Mouse (Mus musculus) heart, embryonic 14.5 days (tissue): ENCODE results near the gene Atp13a1. TPM values are rescaled to one million over a fixed set of nuclear protein-coding genes. Genes with fewer than 3 reads are reported as not detected.
A peak's percentile ranks its signal among the peaks of the same experiment; 100 is the strongest.

Source experiments
- ATAC-seq: fragments of 200-750 bp; cut with Nextera tagmentation; 2 replicates; pipeline ENCODE4 v1.8.0; 2017; ENCODE audit warnings: low read depth, moderate TSS enrichment; ENCODE audit not compliant: insufficient number of reproducible peaks, insufficient read depth, low FRiP score
- H3K27ac ChIP-seq, 2 experiments: fragments of 200-500 bp in 1 of 2; fragments of 300-500 bp in 1 of 2; sonication (generic) in 1 of 2; replicated peaks in 1 of 2; 2 replicates each; pipeline ENCODE4 v1.5.1; 2012 to 2014; ENCODE audit warnings: low read depth in 2 of 2, low read length in 2 of 2, control low read depth in 1 of 2, mild to moderate bottlenecking in 1 of 2, mixed read lengths in 1 of 2; ENCODE audit not compliant: control insufficient read depth in 1 of 2, insufficient read depth in 1 of 2
- H3K27me3 ChIP-seq: fragments of 300-500 bp; sonication (generic); 2 replicates; pipeline ENCODE4 v1.6.1; 2014; ENCODE audit warnings: mild to moderate bottlenecking, low read length, control low read depth; ENCODE audit not compliant: control insufficient read depth, insufficient read depth
- H3K36me3 ChIP-seq: fragments of 300-500 bp; sonication (generic); 2 replicates; pipeline ENCODE4 v1.6.1; 2014; ENCODE audit warnings: mild to moderate bottlenecking, control low read depth, low read length, mixed read lengths; ENCODE audit not compliant: control insufficient read depth, insufficient read depth
- H3K4me1 ChIP-seq, 2 experiments: fragments of 200-500 bp in 1 of 2; fragments of 300-500 bp in 1 of 2; sonication (generic) in 1 of 2; 2 replicates each; pipeline ENCODE4 v1.6.1; 2012 to 2014; ENCODE audit warnings: low read length in 2 of 2, control low read depth in 1 of 2, mixed read lengths in 1 of 2; ENCODE audit not compliant: control insufficient read depth in 2 of 2, insufficient read depth in 2 of 2
- H3K4me2 ChIP-seq: fragments of 300-500 bp; sonication (generic); 2 replicates; pipeline ENCODE4 v1.6.1; 2014; ENCODE audit warnings: mild to moderate bottlenecking, low read length
- H3K4me3 ChIP-seq, 2 experiments: fragments of 200-500 bp in 1 of 2; fragments of 300-500 bp in 1 of 2; sonication (generic) in 1 of 2; 2 replicates each; pipeline ENCODE4 v1.5.1; 2012 to 2014; ENCODE audit warnings: low read length in 2 of 2, mild to moderate bottlenecking in 2 of 2, control low read depth in 1 of 2, low read depth in 1 of 2, moderate library complexity in 1 of 2; ENCODE audit not compliant: control insufficient read depth in 1 of 2, insufficient read depth in 1 of 2
- H3K9ac ChIP-seq: fragments of 300-500 bp; sonication (generic); 2 replicates; pipeline ENCODE4 v1.6.1; 2014; ENCODE audit warnings: mild to moderate bottlenecking, low read length
- H3K9me3 ChIP-seq: fragments of 300-500 bp; sonication (generic); 2 replicates; pipeline ENCODE4 v1.6.1; 2016; ENCODE audit warnings: low read length, control low read depth; ENCODE audit not compliant: control insufficient read depth
- WGBS: fragments of 180-500 bp; shearing (Covaris S2); extraction: QIAGEN DNeasy Blood & Tissue Kit; methylation state at CpG from one replicate; pipeline ENCODE4 v1.1.7; 2014; 5-methylcytosine and 5-hydroxymethylcytosine counted together
- polyA plus RNA-seq: library from polyadenylated mRNA; unstranded; fragments of >200 nt; fragmentation: Nextera tagmentation; extraction: Ambion mirVana; gene quantifications from 2 replicates; pipeline ENCODE4 v1.2.1, GENCODE M21; 2014

The Atp13a1 gene
- polyA plus RNA-seq, 1 experiment from 2014 or later, result 25.0 TPM

DNA sequence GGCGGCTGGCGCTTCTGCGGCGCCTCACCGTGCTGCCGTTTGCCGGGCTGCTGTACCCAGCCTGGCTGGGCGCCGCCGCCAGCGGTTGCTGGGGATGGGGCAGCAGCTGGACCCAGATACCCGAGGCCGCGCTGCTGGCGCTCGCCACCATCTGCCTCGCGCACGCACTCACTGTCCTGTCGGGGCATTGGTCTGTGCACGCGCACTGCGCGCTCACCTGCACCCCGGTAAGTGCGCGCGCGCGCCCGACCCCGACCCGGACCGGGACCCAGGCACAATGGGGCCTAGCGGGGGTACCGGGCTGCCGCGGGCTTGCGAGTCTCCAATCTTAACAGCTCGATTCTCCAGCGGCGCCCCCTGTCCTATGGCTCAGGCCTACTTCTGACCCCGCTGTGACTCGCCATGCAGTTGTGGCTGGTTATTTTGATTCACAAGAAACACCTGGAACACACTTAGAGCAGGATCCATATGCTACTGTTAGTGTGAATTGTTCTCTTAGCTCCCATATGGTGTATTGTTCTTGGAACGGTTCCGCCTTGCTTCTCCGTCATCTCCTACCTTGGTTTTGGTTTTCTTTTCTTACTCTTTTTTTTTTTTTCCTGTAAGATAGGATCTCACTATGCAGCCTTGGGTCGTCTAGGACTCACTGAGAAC is 579 bp downstream of the Atp13a1 start:
- Histone ChIP-seq H3K9me3 (no peaks in the 10 kb centered on the region), H3K4me2 (peak overlapping the region; percentile 83), H3K4me1 (peaks cover 4 to 19% of the 10 kb centered on the region in 2 experiments; a peak in 3 of 4 replicates), H3K36me3 (peaks cover 33% of the 10 kb centered on the region), H3K4me3 (peak overlapping the region; percentile 73 to 82), H3K9ac (peak overlapping the region; percentile 90), H3K27ac (peak overlapping the region; percentile 63 to 86), H3K27me3 (no peaks in the 10 kb centered on the region)
- peak; percentile 49; the same call in 1 of the 2 replicates for ATAC-seq
- WGBS, result under 1% methylated on average over 40 of the region's 48 CpGs

DNA sequence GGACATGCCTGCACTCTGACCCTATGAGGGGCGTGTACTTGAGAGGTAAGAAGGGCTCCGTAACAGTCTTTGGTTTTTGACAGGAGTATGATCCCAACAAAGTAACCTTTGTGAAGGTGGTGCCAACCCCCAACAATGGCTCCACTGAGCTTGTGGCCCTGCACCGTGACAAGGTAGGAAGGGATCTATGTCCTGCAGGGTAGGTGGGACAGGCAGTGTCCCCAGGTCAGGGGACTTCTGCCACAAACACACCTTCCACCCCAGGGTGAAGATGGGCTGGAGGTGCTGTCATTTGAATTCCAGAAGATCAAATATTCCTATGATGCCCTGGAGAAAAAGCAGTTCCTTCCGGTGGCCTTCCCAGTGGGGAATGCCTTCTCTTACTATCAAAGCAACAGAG is 2.7 kb downstream of the Atp13a1 start:
- Histone ChIP-seq H3K36me3 (peaks cover 54% of the 10 kb centered on the region), H3K4me2 (no peak overlapping the region), H3K27me3 (no peaks in the 10 kb centered on the region), H3K4me3 (no peak overlapping the region), H3K27ac (no peak overlapping the region), H3K4me1 (peaks cover 4 to 19% of the 10 kb centered on the region in 2 experiments; a peak in 3 of 4 replicates), H3K9me3 (no peaks in the 10 kb centered on the region), H3K9ac (no peak overlapping the region)
- no peak for ATAC-seq
- 96% methylated on average over 4 of the region's 4 CpGs for WGBS

DNA sequence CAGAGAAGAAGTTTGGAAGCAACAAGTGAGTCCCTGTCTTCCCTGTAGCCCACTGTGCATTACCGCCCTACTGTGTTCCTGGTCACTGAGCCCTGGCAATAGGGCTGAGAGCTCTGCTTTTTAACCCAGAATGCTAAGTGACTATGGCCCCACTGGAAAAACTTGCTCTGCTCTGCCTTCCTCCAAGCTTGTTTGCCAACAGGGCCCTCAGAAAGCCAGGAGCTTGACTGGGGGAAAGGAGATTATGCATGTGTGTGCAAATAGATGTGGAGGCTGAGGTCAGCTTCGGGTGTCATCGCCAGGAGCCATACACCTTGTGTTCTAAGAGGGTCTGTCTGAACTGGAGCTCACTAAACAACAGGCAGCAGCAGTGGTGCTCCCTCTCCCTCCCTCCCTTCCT is 3.1 kb downstream of the Atp13a1 start:
- Histone ChIP-seq H3K36me3 (peaks cover 58% of the 10 kb centered on the region), H3K4me3 (no peak overlapping the region), H3K9ac (no peak overlapping the region), H3K4me1 (peaks cover 4 to 19% of the 10 kb centered on the region in 2 experiments; a peak in 3 of 4 replicates), H3K27ac (no peak overlapping the region), H3K4me2 (no peak overlapping the region), H3K9me3 (no peaks in the 10 kb centered on the region), H3K27me3 (no peaks in the 10 kb centered on the region)
- 94% methylated on average over 3 of the region's 3 CpGs for WGBS
- ATAC-seq, result no peak

GRCm38 (mm10) chr8:69794901-69795300 is 3.9 kb downstream of the Atp13a1 start:
- Histone ChIP-seq H3K27ac (no peak overlapping the region), H3K4me2 (no peak overlapping the region), H3K4me3 (no peak overlapping the region), H3K27me3 (no peaks in the 10 kb centered on the region), H3K36me3 (peaks cover 66% of the 10 kb centered on the region), H3K4me1 (peaks cover 4 to 17% of the 10 kb centered on the region in 2 experiments; a peak in 3 of 4 replicates), H3K9ac (no peak overlapping the region), H3K9me3 (no peaks in the 10 kb centered on the region)
- 97% methylated on average over 6 of the region's 6 CpGs for WGBS
- ATAC-seq, result no peak

DNA sequence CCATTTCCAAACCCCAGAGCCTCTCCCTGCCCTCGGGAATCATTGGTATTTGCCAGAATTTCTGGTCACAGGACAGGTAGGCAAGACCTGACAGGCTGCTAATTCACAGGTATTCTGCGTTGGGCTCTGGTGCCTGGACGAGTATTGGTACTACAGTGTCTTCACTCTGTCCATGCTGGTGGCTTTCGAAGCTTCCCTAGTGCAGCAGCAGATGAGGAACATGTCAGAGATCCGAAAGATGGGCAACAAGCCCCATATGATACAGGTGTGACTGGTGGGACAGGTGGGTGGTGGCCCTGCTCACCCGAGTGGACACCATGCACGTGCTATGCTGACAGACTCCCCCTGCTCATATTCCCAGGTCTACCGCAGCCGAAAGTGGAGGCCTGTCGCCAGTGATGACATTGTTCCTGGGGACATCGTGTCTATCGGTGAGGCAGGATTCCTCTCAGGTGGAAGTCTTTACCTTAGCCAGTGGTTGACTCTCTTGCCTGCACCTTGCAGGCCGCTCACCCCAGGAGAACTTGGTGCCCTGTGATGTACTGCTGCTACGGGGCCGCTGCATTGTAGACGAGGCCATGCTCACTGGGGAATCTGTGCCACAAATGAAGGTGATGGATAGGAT is 5.9 kb downstream of the Atp13a1 start:
- H3K27ac ChIP-seq, result no peak overlapping the region
- H3K4me2 ChIP-seq, result no peak overlapping the region
- peaks cover 2 to 13% of the 10 kb centered on the region in 2 experiments; a peak in 2 of 4 replicates for H3K4me1 ChIP-seq
- WGBS, result 94% methylated on average over 16 of the region's 16 CpGs
- no peak overlapping the region for H3K9ac ChIP-seq
- H3K27me3 ChIP-seq, result no peaks in the 10 kb centered on the region
- H3K4me3 ChIP-seq, result no peak overlapping the region
- ATAC-seq, result no peak
- no peaks in the 10 kb centered on the region for H3K9me3 ChIP-seq
- peaks cover 86% of the 10 kb centered on the region for H3K36me3 ChIP-seq

DNA sequence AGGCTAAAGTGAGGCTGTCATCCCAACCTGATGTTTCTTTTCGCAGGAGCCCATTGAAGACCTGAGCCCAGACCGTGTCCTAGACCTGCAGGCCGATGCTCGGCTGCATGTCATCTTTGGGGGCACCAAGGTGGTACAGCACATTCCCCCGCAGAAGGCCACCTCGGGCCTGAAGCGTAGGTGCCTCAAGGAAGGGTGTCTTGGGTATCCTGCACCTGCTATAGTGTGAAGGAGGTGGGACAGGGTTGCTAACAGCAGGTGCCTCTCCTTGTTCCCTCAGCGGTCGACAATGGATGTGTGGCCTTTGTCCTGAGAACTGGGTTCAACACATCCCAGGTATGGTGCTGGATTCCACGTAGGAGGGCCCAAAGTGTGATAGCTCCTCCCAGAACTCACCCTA is 6.7 kb downstream of the Atp13a1 start:
- Histone ChIP-seq H3K36me3 (peaks cover 94% of the 10 kb centered on the region), H3K4me2 (no peak overlapping the region), H3K4me1 (peaks cover 0 to 5% of the 10 kb centered on the region in 2 experiments; a peak in 1 of 4 replicates), H3K4me3 (no peak overlapping the region), H3K9me3 (no peaks in the 10 kb centered on the region), H3K27me3 (no peaks in the 10 kb centered on the region), H3K9ac (no peak overlapping the region), H3K27ac (no peak overlapping the region)
- 95% methylated on average over 10 of the region's 10 CpGs for WGBS
- ATAC-seq, result no peak

GRCm38 (mm10) chr8:69799261-69799660 is 8.3 kb downstream of the Atp13a1 start:
- no peaks in the 10 kb centered on the region for H3K4me1 ChIP-seq
- ATAC-seq, result no peak
- H3K27ac ChIP-seq, result no peak overlapping the region
- H3K9ac ChIP-seq, result no peak overlapping the region
- H3K9me3 ChIP-seq, result no peaks in the 10 kb centered on the region
- no peak overlapping the region for H3K4me3 ChIP-seq
- peaks cover 100% of the 10 kb centered on the region for H3K36me3 ChIP-seq
- no peak overlapping the region for H3K4me2 ChIP-seq
- WGBS, result 90% methylated on average over 8 of the region's 8 CpGs
- H3K27me3 ChIP-seq, result no peaks in the 10 kb centered on the region
